Mouse (Mus musculus) forelimb bud, embryonic 11.5 days (tissue): ENCODE data around the gene Cyb561d1.
"Not testable (repeated sequence)": the region's sequence is repeated elsewhere in the genome, so short reads cannot be mapped to it uniquely, and the experiment has no call there.

ENCODE experiments used
- DNase-seq: peaks from one replicate; pipeline ENCODE4 v3.0.0-alpha.2; 2012; ENCODE audit warnings: low read depth, low spot score

Gene Cyb561d1

DNA sequence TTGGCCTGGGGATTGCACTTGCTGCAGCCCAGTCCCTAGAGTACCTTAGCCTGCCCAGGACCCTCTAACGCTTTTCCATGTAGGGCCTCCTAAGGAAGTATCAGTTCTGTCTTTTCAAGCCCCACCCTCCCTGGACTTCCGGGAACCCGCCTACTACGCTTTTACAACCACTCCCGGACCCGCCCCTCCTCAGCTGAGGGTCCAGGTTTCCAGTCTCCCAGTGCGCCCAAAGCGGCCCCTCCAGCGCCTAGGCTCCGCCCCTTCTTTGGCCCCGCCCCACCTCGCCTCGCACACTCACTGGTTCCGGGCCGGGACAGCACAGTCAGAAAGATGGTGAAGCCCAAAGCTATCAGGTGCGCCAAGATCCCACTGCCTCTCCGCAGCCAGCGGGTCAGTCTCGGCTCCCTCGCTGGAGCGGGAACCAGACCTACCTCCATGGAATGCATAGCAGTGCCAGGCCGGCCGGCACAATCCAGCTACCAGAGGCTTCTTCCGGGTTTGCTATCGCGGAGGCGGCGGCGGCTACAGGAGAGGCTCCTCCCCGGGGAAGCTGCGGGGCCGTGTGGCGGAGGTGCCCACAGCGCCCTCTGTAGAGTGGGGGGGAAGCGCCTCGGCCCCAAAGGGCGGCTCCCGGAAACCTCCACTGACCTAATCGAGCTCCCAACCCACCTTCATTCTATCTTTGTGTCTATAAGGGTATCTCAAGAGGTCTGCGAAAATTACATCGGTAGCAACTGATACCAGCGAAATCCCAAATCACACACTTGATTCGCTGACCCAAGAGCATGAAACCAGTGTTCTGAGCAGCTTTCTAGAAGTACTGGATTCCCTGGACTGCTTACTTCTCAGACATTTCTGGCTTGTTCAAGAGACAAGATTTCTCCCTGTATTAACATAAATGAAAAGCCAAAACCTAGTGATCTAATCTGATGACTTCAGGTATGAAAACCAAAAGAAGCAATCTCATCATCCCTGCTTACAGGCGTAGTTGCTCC is at the start of gene Cyb561d1:
Gene Cyb561d1, minus strand, starts transcription at position 884 of the 995 bp plus-strand sequence.
- peak; percentile 83 for DNase-seq

DNA sequence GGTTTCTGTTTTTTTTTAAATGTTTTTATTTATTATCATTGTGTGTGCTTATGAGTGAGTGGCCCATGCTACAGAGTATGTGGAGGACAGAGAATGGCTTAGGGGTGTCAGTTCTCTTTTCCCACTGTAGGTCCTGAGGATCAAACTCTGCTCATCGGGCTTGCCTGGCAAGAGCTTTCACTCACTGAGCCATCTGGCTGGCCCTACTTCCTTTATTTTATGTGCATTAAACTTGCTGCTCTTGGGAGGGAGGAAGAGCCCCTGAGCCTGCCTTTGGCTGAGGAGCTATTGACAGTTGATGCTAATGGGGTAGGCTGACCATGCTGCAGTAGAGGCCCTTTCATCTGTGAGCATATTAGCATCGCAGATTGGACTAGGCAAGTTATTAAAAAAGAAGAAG is 45.8 kb upstream of the Cyb561d1 start:
- DNase-seq, result no peak

DNA sequence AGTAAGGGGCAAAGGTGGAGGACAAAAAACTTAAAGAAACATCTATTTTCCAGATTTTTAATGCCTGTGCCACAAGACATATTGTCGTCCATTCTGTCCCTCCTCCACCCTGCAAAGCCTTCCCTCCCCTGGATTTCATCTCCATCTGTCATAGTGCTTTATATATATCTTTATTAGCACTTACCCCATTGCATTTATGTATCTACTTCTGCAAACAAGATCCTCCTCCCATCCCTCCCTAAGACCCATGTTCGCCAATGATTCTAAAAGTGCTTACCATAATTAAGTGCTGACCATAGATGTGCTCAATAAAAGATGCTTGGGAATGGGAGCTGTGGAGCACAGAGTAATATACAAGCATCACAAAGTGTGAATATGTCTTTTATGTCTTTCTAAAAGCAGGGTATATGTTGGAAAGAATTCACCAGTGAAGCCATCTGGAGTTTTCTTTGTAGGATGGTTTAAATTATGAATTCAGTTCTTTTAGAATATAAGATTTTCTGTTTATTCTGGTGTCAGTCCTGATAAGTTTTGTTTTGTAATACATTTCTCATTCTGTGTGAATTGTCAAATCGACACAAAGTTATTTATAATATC is 40.3 kb upstream of the Cyb561d1 start:
- DNase-seq, result no peak

DNA sequence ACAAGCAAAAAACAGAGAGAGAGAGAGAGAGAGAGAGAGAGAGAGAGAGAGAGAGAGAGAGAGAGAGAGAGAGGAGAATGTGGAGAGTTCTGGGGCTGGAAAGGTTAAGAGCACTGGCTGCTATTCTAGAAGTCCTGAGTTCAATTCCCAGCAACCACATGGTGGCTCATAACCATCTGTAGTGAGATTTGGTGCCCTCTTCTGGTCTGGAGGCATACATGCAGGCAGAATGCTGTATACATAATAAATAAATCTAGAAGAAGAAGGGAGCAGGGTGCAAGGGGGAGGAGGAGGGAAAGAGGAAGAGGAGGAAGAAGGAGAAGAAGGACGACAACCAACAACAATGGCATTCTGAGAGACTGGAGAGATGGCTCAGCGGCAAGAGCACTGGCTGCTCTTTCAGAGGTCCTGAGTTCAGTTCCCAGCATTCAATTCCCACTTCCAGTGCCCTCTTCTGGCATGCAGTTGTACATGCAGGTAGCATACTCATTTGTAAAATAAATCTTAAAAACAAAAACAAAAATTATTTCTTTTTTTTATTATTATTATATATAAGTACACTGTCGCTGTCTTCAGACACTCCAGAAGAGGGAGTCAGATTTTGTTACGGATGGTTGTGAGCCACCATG is 36.6 kb upstream of the Cyb561d1 start:
- not testable (repeated sequence) for DNase-seq

DNA sequence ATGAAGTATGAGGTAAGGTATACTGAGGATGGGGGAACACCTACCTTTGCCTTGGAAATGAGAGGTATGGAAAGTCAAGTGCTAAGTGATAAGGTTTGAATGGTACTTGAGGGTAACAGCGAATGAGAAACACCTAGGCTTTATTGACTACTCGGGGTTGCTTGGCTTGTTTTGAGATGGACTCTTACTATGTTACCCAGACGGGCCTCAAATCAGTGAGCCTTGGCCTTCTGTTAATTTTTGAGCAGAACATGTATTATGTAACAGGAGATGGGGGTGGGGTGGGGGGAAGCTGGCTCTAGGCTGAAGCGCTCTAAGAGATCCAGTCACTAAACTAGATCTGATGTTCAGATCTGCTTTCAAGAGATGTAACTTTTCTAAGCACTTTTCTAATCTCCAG is 30.6 kb upstream of the Cyb561d1 start:
- DNase-seq, result no peak

DNA sequence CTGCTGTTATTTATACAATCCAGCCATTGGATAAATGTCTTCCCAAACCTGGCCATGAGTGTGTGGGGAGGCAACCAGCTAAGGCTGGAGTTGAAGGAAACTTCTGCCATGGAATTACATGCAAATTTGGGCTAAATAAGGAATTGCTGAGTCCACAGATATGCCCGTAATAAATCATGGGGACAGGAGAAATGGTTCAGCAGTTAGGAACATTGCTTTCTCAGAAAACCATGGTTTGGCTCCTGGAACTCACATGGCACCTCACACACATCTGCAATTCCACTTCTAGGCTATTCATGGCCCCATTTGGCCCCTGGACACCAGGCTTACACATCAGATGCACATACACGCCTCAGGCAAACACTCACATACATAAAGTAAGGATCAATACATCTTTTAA is 26.5 kb upstream of the Cyb561d1 start:
- no peak for DNase-seq

DNA sequence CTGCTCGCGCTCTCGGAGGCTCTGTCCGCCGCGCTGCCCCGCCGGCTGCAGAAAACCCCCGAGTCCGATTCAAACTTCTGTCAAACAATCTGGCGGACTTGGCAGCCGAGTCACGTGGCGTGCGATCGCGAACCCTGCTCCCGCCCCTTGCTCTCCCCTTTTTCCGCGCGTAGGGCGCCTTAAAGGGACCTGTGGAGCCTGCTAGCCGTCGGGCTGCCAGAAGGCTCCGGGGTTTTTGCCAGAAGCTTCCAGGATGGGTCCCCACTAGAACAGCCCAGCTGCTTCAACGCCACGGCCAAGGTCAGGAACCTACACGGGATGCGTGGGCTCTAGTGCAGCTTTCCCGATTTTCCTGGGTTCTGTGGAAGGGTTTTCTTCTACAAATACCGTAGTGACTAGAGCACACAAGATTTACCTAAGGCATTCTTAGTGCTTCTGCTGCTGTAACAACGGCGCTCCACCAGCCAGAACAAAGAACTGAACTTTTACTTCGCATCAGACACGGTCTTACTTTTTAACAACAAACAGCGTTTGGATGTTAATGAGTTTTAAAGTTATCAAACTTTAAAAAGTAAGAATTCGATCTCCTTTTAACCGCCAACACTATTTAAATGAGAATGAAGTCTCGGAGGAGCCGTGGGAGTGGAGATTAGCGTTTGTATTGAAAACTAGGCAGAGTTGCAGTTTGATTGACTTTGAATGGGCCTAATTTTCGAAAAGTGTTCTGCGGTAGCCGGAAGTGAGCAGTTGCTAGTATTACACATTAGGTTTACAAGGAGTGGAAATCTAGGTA is 25.7 kb upstream of the Cyb561d1 start, which contains the start of gene Sypl2:
Gene Sypl2, minus strand, starts transcription at position 91 of the 793 bp plus-strand sequence.
- DNase-seq, result peak; percentile 43

DNA sequence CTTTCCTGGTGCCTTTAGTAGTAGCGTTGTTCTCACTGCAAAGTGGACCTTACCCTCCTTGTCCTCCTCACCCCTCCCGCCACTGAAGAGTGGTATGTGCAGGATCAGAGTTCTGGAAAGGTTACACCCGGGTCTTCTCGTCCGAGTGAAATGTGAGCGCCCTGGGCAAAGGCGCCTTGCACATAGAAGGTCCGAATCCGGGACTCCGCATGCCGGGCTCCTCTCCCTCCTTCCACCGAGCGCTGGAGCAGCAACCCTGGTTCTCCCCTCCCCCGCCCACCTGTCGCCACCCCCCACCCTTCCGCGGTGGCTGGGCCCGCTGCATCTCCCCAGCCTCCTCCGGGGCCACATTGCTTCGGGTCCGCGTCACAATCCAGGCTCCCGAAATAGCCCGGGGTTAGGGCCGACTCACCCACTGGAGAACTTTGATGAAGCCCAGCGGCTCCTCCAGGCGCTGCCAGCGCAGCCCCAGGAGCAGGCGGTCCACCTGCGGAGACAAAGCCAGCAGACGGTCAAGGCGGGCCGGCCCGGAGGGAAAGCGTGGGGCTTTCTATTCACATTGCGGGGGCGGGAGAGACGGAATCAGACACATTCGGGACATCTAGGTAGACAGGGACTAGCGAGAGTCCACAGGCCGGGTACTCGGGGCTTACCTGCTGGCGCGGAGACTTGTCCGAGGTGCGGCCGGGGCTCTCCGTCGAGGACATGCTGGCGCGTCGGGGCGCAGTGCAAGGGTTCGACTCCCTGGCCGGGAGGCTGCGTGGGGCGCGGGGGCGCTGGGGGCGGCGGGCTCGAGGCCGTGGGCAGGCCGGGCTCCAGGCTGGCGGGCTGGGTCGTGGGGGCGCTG is 24.9 kb upstream of the Cyb561d1 start:
- no peak for DNase-seq

DNA sequence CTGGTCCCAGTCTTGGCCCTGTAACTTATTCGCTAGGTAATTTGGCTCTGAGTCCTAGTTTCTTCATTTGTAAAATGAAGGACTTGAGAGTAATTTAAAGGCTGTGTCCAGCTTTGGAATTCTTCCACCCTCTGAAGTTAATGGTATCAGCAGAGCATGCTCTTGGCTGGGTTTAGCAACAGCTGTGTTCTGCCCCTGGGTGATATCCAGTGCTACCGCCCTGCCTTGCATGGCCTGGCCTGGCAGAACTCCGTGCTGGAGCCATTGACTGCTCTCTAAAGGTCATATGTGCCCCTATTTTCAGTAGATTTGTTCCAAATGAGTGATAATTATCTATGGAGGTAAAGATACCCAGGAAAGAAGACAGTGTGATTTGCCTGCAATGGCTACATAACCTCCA is 19.6 kb upstream of the Cyb561d1 start:
- DNase-seq, result no peak

DNA sequence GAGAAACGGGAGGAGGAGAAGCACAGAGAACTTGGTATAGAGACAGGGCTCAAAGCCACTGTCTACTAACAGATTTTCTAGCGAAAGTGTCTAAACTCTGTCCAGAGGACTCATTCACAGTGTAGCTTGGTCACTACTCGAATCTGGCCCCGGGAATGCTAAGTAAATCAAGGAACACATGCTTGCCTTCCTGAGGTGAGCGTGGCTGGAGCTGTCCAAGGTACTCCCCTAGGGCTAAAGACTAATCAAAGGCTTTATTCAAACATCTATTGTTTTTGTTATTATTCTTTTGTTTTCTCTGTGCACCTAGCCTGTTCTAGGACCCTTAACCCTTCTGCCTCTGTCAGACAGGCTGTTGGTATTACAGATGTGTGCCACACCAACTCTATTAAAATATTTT is 13.7 kb upstream of the Cyb561d1 start:
- DNase-seq, result peak; percentile 65

DNA sequence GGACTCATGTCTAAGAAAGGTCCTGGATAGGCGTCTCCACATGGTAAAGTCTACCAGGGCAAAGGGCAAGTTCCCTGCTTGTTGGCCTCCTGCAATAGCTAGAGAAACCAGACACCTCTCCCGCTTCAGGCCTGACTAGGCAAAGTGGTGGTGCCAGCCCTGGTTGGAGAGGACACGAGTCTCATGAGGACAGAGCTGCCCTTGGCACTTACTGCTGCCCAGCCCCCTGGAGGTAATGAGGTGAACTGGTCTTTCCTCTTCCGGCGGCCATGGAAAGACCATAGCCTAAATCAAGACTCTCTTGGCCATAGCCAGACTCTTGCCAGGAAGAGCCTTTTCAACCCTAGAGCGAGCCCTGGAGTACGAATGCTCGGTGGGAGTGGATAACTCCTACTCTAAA is 11.4 kb upstream of the Cyb561d1 start:
- no peak for DNase-seq

DNA sequence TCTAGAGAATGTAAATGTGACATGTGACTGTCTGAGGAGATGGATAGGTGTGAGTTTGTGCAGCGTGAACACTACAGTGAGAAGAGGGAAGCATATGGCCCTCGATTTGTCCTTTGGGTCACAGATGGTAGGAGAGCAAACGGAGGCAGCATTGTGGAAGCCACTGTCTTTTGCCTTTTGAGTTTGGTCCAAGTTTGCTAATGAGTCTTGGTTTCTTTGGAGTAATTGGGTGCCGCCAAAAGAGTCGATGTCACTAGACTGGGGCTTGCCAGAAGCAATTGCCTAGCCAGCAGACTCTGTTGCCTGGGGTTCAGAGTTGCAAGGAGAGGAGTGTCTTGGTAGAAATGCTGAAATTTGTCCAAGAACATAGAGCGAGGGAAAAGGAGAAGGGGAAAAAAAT is 10.8 kb upstream of the Cyb561d1 start:
- no peak for DNase-seq

DNA sequence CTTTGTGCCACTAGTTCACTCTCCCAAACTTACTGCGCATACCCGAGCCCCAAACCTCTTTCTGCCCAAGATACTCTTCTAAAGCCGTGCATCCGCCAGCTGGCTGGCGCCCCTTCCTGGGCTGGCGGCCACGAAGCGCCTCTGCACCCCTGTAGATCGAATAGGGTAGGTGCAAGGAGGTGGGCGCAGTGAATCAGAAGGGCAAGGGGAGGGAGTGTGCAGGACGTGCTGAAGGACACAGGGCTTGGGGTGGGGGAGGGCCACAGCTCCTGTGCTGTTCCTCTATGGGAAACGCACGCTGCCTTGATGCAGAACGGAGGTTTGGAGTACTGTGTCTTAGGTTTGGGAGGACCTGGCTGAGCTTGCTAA is 9.7 kb upstream of the Cyb561d1 start, which contains the start of gene Atxn7l2:
Gene Atxn7l2, minus strand, starts transcription at position 164 of the 369 bp plus-strand sequence.
- DNase-seq, result no peak

DNA sequence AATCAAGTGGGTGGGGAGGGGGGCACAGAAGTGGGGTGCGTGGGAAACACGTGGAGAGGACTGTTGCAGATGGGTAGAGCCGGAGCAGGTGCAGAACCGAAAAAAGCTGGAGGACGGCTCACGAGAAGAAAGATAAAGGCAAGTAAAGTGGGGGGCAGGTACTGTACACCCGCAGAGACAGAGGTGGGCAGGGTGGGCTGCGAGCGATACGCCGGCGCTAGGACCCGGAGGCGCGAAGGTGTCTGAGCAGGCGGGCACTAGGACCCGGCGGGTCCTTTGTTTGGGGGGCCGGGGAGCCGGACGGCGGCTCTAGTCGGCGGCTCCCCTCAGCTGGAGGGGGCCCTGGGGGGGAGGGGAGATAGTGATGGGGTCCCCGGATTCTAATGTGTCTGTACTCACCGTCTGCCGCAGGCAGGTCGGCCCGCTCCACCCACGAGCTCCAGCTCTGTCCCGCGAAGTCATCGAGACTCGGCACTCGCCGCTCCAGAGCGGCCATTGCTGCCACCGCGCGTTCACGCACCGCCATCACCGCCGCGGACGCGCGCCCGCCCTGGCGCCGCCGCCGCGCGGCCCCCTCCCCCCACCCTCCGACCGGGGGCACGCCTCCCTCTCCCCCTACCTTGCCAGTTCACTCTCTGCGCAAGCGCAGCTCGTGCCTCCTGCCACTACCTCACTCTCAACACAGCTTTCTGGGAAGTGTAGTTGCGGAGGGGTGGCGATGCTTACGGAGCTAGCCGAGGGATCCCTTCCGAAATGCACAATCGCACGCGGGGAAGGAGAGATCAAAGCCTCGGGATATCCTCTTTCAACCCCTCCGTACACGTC is 9.1 kb upstream of the Cyb561d1 start:
- peak; percentile 98 for DNase-seq

DNA sequence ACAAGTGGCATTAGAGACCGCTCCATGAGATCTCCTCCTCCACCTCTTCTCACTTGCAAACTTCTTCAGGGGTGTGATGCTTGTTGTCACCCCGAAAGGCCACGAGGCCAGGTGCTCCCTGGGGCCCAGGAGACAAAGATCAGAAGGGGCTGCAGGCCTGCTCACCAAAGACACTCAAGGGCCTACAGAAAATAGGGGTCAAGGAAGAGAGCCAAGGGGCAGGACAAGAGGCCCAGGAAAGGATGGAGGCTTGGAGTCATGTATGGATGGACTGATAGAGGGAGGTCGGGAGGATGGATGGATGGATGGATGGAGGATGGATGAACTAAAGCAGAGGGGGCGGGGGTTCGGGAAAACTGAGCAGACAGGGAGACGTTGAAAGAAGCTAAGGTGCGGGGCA is 8.5 kb upstream of the Cyb561d1 start:
- DNase-seq, result no peak

DNA sequence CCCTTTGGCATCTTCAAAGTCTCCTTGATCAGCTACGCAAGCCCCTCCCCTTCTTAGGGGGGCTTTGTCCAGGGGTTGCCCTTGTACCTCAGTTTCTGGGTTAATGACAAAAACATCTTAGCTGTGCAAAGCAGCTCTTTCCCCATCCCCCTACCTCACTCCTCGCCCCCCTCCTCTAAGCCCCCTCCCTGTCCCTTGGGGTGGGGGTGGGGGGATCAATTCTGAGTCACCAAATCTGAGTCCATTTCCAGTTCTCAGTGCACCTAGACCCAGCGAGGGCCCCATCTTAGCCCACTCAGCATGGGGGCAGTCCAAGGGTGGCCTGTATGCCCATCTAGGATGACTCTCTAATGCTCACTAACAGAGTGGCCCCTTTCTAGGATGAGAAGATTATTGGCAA is 8.0 kb upstream of the Cyb561d1 start:
- DNase-seq, result no peak

DNA sequence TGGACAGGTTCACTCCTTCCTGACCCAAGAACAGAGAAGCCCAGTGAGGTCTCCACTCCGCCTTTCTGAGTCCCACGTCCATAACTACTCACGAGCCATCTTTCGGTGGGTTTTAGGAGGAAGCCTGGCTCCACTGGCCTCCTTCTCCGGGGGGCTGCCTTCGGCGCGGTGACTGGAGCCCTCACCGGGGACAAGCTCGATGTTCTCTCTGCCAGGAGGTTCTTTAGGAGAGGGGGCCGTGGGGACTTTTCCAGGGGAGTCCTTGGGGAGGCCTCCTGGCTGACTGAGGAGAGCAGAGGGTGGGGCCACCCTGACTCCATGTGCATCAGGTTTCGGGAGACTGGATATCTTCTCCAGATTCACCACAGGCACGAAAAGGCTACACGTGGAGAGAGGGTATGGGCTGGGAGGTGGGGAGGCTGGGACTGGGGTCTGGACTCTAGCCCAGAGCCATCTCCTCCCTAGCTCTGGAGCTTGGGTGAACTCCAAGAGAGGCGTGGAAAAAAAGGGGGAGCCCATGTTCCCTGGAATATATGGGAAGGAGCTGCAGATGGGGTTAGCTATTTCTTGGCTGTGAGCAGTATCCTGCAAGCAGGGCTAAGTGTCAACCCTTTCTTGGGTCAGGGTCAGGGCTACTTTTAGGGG is 5.8 kb upstream of the Cyb561d1 start:
- DNase-seq, result no peak

DNA sequence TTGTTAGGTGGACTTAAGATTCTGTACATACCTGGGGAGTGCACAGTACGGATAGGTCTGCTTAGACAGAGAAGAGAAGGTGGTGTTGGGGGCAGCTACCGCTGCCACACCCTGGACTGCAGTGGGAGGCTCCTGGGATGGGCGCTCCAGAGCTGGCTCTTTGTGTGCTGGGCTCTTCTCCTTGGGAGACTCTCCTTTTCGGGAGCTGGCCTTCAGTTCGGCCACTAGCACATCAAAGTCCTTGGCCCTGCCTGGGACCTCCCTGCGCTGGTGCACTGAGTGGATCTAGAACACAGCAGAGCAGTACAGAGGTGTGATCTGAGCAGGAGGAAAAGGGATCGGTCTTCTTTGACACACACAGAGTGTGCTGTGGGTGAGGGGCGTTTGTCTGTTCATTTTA is 4.6 kb upstream of the Cyb561d1 start:
- DNase-seq, result no peak

DNA sequence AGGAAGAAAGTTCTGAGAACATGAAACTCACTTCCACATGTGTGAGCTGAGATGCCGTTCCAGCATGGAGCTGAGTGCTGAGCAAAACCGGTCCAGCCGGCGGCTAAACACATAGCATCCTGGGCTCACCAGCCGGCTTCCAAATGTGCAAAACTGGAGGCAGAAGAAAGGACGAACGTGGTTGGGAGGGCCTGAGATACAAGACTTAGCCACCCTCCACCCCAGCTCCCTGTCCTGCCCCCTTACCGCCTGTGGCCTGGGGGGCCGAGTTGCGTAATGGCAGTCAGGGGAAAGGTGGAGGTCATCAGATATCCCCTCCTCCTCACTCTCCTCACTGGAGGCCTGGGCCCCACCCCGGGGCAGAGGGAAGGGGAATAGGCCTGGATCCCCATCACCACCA is 3.5 kb upstream of the Cyb561d1 start:
- no peak for DNase-seq
